Mouse (Mus musculus) heart, postnatal 0 days (tissue): Measurements from ENCODE around the gene Coq7.

ENCODE experiments used
- CTCF ChIP-seq: IDR thresholded peaks from 2 replicates; pipeline ENCODE4 v1.5.1; 2016; ENCODE audit warnings: antibody characterized with exemption, control low read depth, low read depth
- EP300 ChIP-seq: IDR thresholded peaks from 2 replicates; pipeline ENCODE4 v1.6.1; 2016; ENCODE audit warnings: antibody characterized with exemption, low read depth

GRCm38 (mm10) chr7:118491431-118492147 is 41.6 kb downstream of the Coq7 start, which contains the start of gene Itpripl2:
- TF ChIP-seq CTCF (no peak), EP300 (no peak)
